Mouse (Mus musculus): ENCODE measurements around the gene Igfals. TPM values are rescaled to one million over a fixed set of nuclear protein-coding genes. Genes with fewer than 3 reads are reported as not detected.

Igfals gene
- total RNA-seq, 2 experiments from 2014 or later: 3.1 to 6.4 TPM

Other genes starting within 250 kb of the Igfals start
- 10 to 100 TPM; 66.4 to 75.4 TPM for gene Tsc2, start 233.4 kb upstream of the Igfals start, total RNA-seq (2021)
- 1 to 10 TPM; 7.5 TPM for gene Nthl1, start 233.3 kb upstream of the Igfals start, total RNA-seq (2021)
- gene Slc9a3r2, start 215.7 kb upstream of the Igfals start, total RNA-seq (2021): 10 to 100 TPM; 35.4 to 35.6 TPM
- gene Npw, start 207.5 kb upstream of the Igfals start, total RNA-seq (2021): not detected
- 10 to 100 TPM; 25.7 to 29.6 TPM for gene Zfp598, start 196.3 kb upstream of the Igfals start, total RNA-seq (2021)
- gene Syngr3, start 176.0 kb upstream of the Igfals start, total RNA-seq (2021): under 1 TPM; 0.13 to 0.15 TPM
- 10 to 100 TPM; 22.9 to 24.6 TPM for gene Gfer, start 169.8 kb upstream of the Igfals start, total RNA-seq (2021)
- 1 to 10 TPM; 2.2 to 3.3 TPM for gene Noxo1, start 169.8 kb upstream of the Igfals start, total RNA-seq (2021)
- gene Tbl3, start 158.3 kb upstream of the Igfals start, total RNA-seq (2021): 10 to 100 TPM; 19.1 to 20.4 TPM
- under 1 TPM in 1 of 2 experiments, not detected in 1; 0.23 TPM for gene Rnf151, start 147.9 kb upstream of the Igfals start, total RNA-seq (2021)
- 100 to 1,000 TPM; 750 to 839 TPM for gene Rps2, start 147.9 kb upstream of the Igfals start, total RNA-seq (2021)
- 100 to 1,000 TPM; 383 to 407 TPM for gene Ndufb10, start 141.5 kb upstream of the Igfals start, total RNA-seq (2021)
- 100 to 1,000 TPM; 215 to 219 TPM for gene Rpl3l, start 138.2 kb upstream of the Igfals start, total RNA-seq (2021)
- gene Msrb1, start 129.4 kb upstream of the Igfals start, total RNA-seq (2021): 100 to 1,000 TPM in 1 of 2 experiments, 10 to 100 TPM in 1; 91.8 to 101 TPM
- not detected for gene Hs3st6, start 113.0 kb upstream of the Igfals start, total RNA-seq (2021)
- not detected for gene Meiob, start 61.7 kb upstream of the Igfals start, total RNA-seq (2021)
- gene Hagh, start 25.9 kb upstream of the Igfals start, total RNA-seq (2021): 10 to 100 TPM; 65.5 to 68.8 TPM
- 10 to 100 TPM; 26.4 to 29.0 TPM for gene Fahd1, start 15.6 kb upstream of the Igfals start, total RNA-seq (2021)
- gene Nubp2, start 20.4 kb downstream of the Igfals start, total RNA-seq (2021): 10 to 100 TPM; 19.2 to 21.4 TPM
- 10 to 100 TPM; 29.0 to 32.3 TPM for gene Spsb3, start 20.6 kb downstream of the Igfals start, total RNA-seq (2021)
- 10 to 100 TPM; 27.8 to 28.0 TPM for gene Eme2, start 29.1 kb downstream of the Igfals start, total RNA-seq (2021)
- 10 to 100 TPM; 93.0 to 94.7 TPM for gene Mrps34, start 29.1 kb downstream of the Igfals start, total RNA-seq (2021)
- 10 to 100 TPM; 10.3 to 14.5 TPM for gene Nme3, start 30.5 kb downstream of the Igfals start, total RNA-seq (2021)
- 10 to 100 TPM; 50.0 to 51.1 TPM for gene Mapk8ip3, start 71.0 kb downstream of the Igfals start, total RNA-seq (2021)
- gene Jpt2, start 94.7 kb downstream of the Igfals start, total RNA-seq (2021): 10 to 100 TPM; 41.7 to 44.3 TPM
- gene Cramp1l, start 149.8 kb downstream of the Igfals start, total RNA-seq (2021): 10 to 100 TPM; 13.9 to 14.9 TPM
- 10 to 100 TPM in 1 of 2 experiments, 1 to 10 TPM in 1; 9.0 to 10.1 TPM for gene Ift140, start 150.1 kb downstream of the Igfals start, total RNA-seq (2021)
- gene Tmem204, start 217.6 kb downstream of the Igfals start, total RNA-seq (2021): 10 to 100 TPM; 14.6 to 19.9 TPM
- 10 to 100 TPM; 23.5 to 27.8 TPM for gene Telo2, start 250.0 kb downstream of the Igfals start, total RNA-seq (2021)

All from gastrocnemius, postnatal 4 days (tissue).